Comparison of ENCODE assay signal across 27 mouse cellular contexts in the genomic region with DNA sequence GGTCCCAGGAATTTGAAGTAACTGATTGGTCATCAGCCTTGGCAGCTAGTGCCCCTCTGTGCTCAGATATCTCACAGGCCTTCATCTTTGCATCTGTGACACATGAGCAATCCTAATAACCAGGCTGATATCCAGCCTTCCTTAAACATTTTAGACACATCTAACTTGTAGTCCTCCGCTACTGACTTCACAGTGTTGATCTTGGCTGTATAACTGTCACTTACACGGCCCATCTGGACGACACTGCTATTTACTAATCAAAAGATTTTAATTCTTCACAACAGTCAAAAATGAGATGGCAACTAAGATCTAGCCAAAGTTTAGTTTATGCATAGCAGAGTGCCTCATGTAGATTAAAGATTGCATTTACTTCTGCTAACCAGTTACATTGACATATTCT. TPM values are rescaled to one million over a fixed set of nuclear protein-coding genes. Genes with fewer than 3 reads are reported as not detected.
DNase-seq lines count a peak whose midpoint lies in the region; ATAC-seq and TF ChIP-seq lines count a peak whose summit lies in the region.
"Had no signal": no experiment of that assay in that cellular context is flagged by ENCODE, and none has a peak within 500 bp of the region (broad histone marks: within the 10 kb centered on the region; RNA-seq: fewer than 3 reads in every experiment).

No protein-coding gene starts in this region.

- H3K27me3 ChIP-seq in kidney, embryonic 14.5 days (ENCODE audit: control insufficient read depth, insufficient read depth, low read length): no peaks in the 10 kb centered on the region
- H3K27me3 ChIP-seq in kidney, embryonic 16.5 days (ENCODE audit: insufficient read depth, low read length): no peaks in the 10 kb centered on the region
- H3K27me3 ChIP-seq in lung, embryonic 14.5 days (ENCODE audit: insufficient read depth, low read length): no peaks in the 10 kb centered on the region
- H3K27me3 ChIP-seq: CH12.LX; forebrain, embryonic 13.5 days; heart, embryonic 15.5 days; hindbrain, embryonic 13.5 days had no signal

- no peak overlapping the region for H3K4me2 ChIP-seq in kidney, embryonic 14.5 days (replicated peaks; ENCODE audit: low read depth, low read length)
- H3K4me2 ChIP-seq in kidney, embryonic 16.5 days (replicated peaks; ENCODE audit: low read depth, low read length): no peak overlapping the region
- no peak overlapping the region for H3K4me2 ChIP-seq in lung, embryonic 14.5 days
- H3K4me2 ChIP-seq: forebrain, embryonic 13.5 days; heart, embryonic 11.5 days; heart, embryonic 15.5 days; hindbrain, embryonic 13.5 days had no signal

- peak; percentile 66 for DNase-seq in kidney, postnatal 10 days
- no peak for DNase-seq in kidney, adult 18-20 months
- peak; percentile 39 for DNase-seq in lung, embryonic 14.5 days
- no peak for DNase-seq in lung, adult 18-20 months
- DNase-seq: adrenal gland, postnatal 10 days; adrenal gland, postnatal 36 days; B cell, adult 2 months; cerebellum, adult 18-20 months; cerebellum, adult 9-10 months; cerebellum, postnatal 14 days; gastrocnemius, postnatal 10 days; gastrocnemius, postnatal 36 days; heart, postnatal 10 days; heart, postnatal 36 days had no signal

- WGBS in kidney, embryonic 14.5 days: 42% methylated on average over 3 of the region's 3 CpGs
- 33% methylated on average over 3 of the region's 3 CpGs for WGBS in kidney, embryonic 16.5 days
- 54% methylated on average over 3 of the region's 3 CpGs for WGBS in lung, embryonic 14.5 days

- H3K9ac ChIP-seq in kidney, embryonic 14.5 days (ENCODE audit: low read depth, low read length): no peak overlapping the region
- H3K9ac ChIP-seq in kidney, embryonic 16.5 days (replicated peaks; ENCODE audit: low read length): no peak overlapping the region
- H3K9ac ChIP-seq in lung, embryonic 14.5 days: no peak overlapping the region
- H3K9ac ChIP-seq: forebrain, embryonic 13.5 days; heart, embryonic 15.5 days; hindbrain, embryonic 13.5 days had no signal

- 0 out of 2 replicates have a peak, but pooled peaks have one; percentile 64 for ATAC-seq in kidney, embryonic 14.5 days (ENCODE audit: low FRiP score, low TSS enrichment)
- ATAC-seq in kidney, embryonic 16.5 days (ENCODE audit: low FRiP score, low TSS enrichment): no peak
- no peak for ATAC-seq in lung, embryonic 14.5 days (ENCODE audit: insufficient read depth)
- ATAC-seq: forebrain, embryonic 13.5 days; forebrain, embryonic 16.5 days; hindbrain, embryonic 16.5 days; Patski had no signal

- H3K4me3 ChIP-seq in kidney, embryonic 14.5 days (ENCODE audit: low read length): no peak overlapping the region
- H3K4me3 ChIP-seq in kidney, embryonic 16.5 days (ENCODE audit: low read length): no peak overlapping the region
- no peak overlapping the region for H3K4me3 ChIP-seq in lung, embryonic 14.5 days (ENCODE audit: low read depth, low read length)
- H3K4me3 ChIP-seq: forebrain, embryonic 10.5 days; forebrain, embryonic 13.5 days; heart, embryonic 15.5 days; hindbrain, embryonic 10.5 days; hindbrain, embryonic 13.5 days had no signal

- no peaks in the 10 kb centered on the region for H3K9me3 ChIP-seq in kidney, embryonic 14.5 days (ENCODE audit: control insufficient read depth, low read length)
- H3K9me3 ChIP-seq in kidney, embryonic 16.5 days (ENCODE audit: low read length): no peaks in the 10 kb centered on the region
- no peaks in the 10 kb centered on the region for H3K9me3 ChIP-seq in lung, embryonic 14.5 days (ENCODE audit: low read depth, low read length)
- H3K9me3 ChIP-seq: forebrain, embryonic 10.5 days; forebrain, embryonic 13.5 days; G1E; heart, embryonic 15.5 days; hindbrain, embryonic 10.5 days; hindbrain, embryonic 13.5 days had no signal

- no peak for TF ChIP-seq CTCF in lung, embryonic 14.5 days (IDR thresholded peaks at IDR 0.05; ENCODE audit: low read depth)

- H3K27ac ChIP-seq in kidney, embryonic 14.5 days (ENCODE audit: low read depth, low read length): no peak overlapping the region
- H3K27ac ChIP-seq in kidney, embryonic 16.5 days (ENCODE audit: low read length): no peak overlapping the region
- H3K27ac ChIP-seq in lung, embryonic 14.5 days (ENCODE audit: low read depth): no peak overlapping the region
- H3K27ac ChIP-seq: forebrain, embryonic 10.5 days; forebrain, embryonic 13.5 days; heart, embryonic 15.5 days; hindbrain, embryonic 10.5 days; hindbrain, embryonic 13.5 days had no signal

- H3K4me1 ChIP-seq in kidney, embryonic 14.5 days (ENCODE audit: control insufficient read depth, insufficient read depth, low read length): no peaks in the 10 kb centered on the region
- peaks cover 11% of the 10 kb centered on the region for H3K4me1 ChIP-seq in kidney, embryonic 16.5 days (ENCODE audit: insufficient read depth, low read length)
- H3K4me1 ChIP-seq in lung, embryonic 14.5 days (ENCODE audit: insufficient read depth): no peaks in the 10 kb centered on the region
- H3K4me1 ChIP-seq: heart, embryonic 15.5 days; hindbrain, embryonic 10.5 days had no signal

- H3K36me3 ChIP-seq in kidney, embryonic 14.5 days (ENCODE audit: control insufficient read depth, insufficient read depth, low read length): no peaks in the 10 kb centered on the region
- no peaks in the 10 kb centered on the region for H3K36me3 ChIP-seq in kidney, embryonic 16.5 days (ENCODE audit: insufficient read depth, low read length)
- H3K36me3 ChIP-seq in lung, embryonic 14.5 days (ENCODE audit: insufficient read depth): no peaks in the 10 kb centered on the region
- H3K36me3 ChIP-seq: forebrain, embryonic 10.5 days; G1E; heart, embryonic 15.5 days; hindbrain, embryonic 10.5 days; hindbrain, embryonic 13.5 days had no signal

RNA-seq across cellular contexts. Expression of a gene that starts 45.0 kb away (rescaled TPM):
- polyA plus RNA-seq in kidney, embryonic 14.5 days (2014; fragmentation: Nextera tagmentation; extraction: Ambion mirVana): 33.9 and 65.9 TPM in 2 replicates
- 54.9 and 55.5 TPM in 2 replicates for polyA plus RNA-seq in kidney, embryonic 16.5 days (2015; fragmentation: Nextera tagmentation; extraction: Ambion mirVana)
- polyA plus RNA-seq in lung, embryonic 14.5 days (2014; fragmentation: Nextera tagmentation; extraction: Ambion mirVana): 63.3 and 64.6 TPM in 2 replicates

Comparison
In these comparisons a context has a peak if more than half of its experiments do, and no peak if none do; other contexts are left out.
1. DNase-seq: peak in kidney, postnatal 10 days (single experiment) and lung, embryonic 14.5 days (single experiment); none in kidney, adult 18-20 months (single experiment) and lung, adult 18-20 months (0 of 2).